Mouse (Mus musculus) heart, embryonic 10.5 days (tissue): Measurements from ENCODE around the gene Crim1. TPM values are rescaled to one million over a fixed set of nuclear protein-coding genes. Genes with fewer than 3 reads are reported as not detected.
"Not testable (repeated sequence)": the region's sequence is repeated elsewhere in the genome, so short reads cannot be mapped to it uniquely, and the experiment has no call there.

ENCODE experiments used
- DNase-seq: peaks from one replicate; pipeline ENCODE4 v3.0.0-alpha.2; 2017; ENCODE audit warnings: low spot score
- H3K27ac ChIP-seq: fragments of 300-500 bp; sonication (generic); 2 replicates; pipeline ENCODE4 v1.5.1; 2016; ENCODE audit warnings: mild to moderate bottlenecking
- H3K27me3 ChIP-seq: fragments of 300-500 bp; sonication (generic); 2 replicates; pipeline ENCODE4 v1.6.1; 2016; ENCODE audit warnings: mild to moderate bottlenecking; ENCODE audit not compliant: poor library complexity, insufficient read depth, severe bottlenecking
- H3K36me3 ChIP-seq: fragments of 300-500 bp; sonication (generic); 2 replicates; pipeline ENCODE4 v1.6.1; 2016; ENCODE audit warnings: mild to moderate bottlenecking, moderate library complexity
- H3K4me1 ChIP-seq: fragments of 300-500 bp; sonication (generic); 2 replicates; pipeline ENCODE4 v1.6.1; 2016; ENCODE audit warnings: mild to moderate bottlenecking
- H3K4me3 ChIP-seq: fragments of 300-500 bp; sonication (generic); 2 replicates; pipeline ENCODE4 v1.5.1; 2016; ENCODE audit warnings: mild to moderate bottlenecking, moderate library complexity
- H3K9me3 ChIP-seq: fragments of 300-500 bp; sonication (generic); 2 replicates; pipeline ENCODE4 v1.6.1; 2016; ENCODE audit warnings: mild to moderate bottlenecking, moderate library complexity
- WGBS: fragments of 180-500 bp; shearing (Covaris S2); methylation state at CpG from one replicate; pipeline ENCODE4 v1.1.7; 2016; 5-methylcytosine and 5-hydroxymethylcytosine counted together
- polyA plus RNA-seq: library from polyadenylated mRNA; unstranded; fragments of >200 nt; fragmentation: Nextera tagmentation; extraction: Ambion mirVana; gene quantifications from 2 replicates; pipeline ENCODE4 v1.2.1, GENCODE M21; 2016

Crim1 gene
- polyA plus RNA-seq, 1 experiment from 2014 or later, result 3.6 TPM

- H3K9me3 ChIP-seq, result no peaks in the 10 kb centered on the region
- no peaks in the 10 kb centered on the region for H3K36me3 ChIP-seq
- no peaks in the 10 kb centered on the region for H3K27me3 ChIP-seq
- H3K4me3 ChIP-seq, result no peak overlapping the region
- 66% methylated on average over 6 of the region's 6 CpGs for WGBS
- no peak for DNase-seq
- peaks cover 34% of the 10 kb centered on the region for H3K4me1 ChIP-seq
- peak overlapping the region; percentile 42; the same call in 1 of the 2 replicates for H3K27ac ChIP-seq
These were observed 44.7 kb downstream of the Crim1 start for GRCm38 (mm10) chr17:78244752-78245151.

GRCm38 (mm10) chr17:78245444-78245843 lies 45.4 kb downstream of the Crim1 start:
- H3K4me3 ChIP-seq, result no peak overlapping the region
- H3K27me3 ChIP-seq, result no peaks in the 10 kb centered on the region
- 46% methylated on average over 4 of the region's 4 CpGs for WGBS
- peaks cover 34% of the 10 kb centered on the region for H3K4me1 ChIP-seq
- no peaks in the 10 kb centered on the region for H3K9me3 ChIP-seq
- no peaks in the 10 kb centered on the region for H3K36me3 ChIP-seq
- DNase-seq, result no peak
- H3K27ac ChIP-seq, result no peak overlapping the region

- Histone ChIP-seq H3K27me3 (no peaks in the 10 kb centered on the region), H3K36me3 (no peaks in the 10 kb centered on the region), H3K4me3 (no peak overlapping the region), H3K9me3 (no peaks in the 10 kb centered on the region), H3K4me1 (peaks cover 27% of the 10 kb centered on the region), H3K27ac (no peak overlapping the region)
- DNase-seq, result no peak
- WGBS, result 62% methylated on average over 11 of the region's 11 CpGs
These were observed 46.8 kb downstream of the Crim1 start for GRCm38 (mm10) chr17:78246634-78247383.

- WGBS, result 72% methylated on average over 5 of the region's 5 CpGs
- no peak for DNase-seq
These were observed 48.1 kb downstream of the Crim1 start for GRCm38 (mm10) chr17:78248197-78248596.

GRCm38 (mm10) chr17:78248943-78249342 lies 48.9 kb downstream of the Crim1 start:
- WGBS, result 33% methylated on average over 3 of the region's 3 CpGs

More at GRCm38 (mm10) chr17:78248197-78248596, 48.1 kb downstream of the Crim1 start:
- Histone ChIP-seq H3K27ac (no peak overlapping the region), H3K36me3 (no peaks in the 10 kb centered on the region), H3K4me1 (peaks cover 26% of the 10 kb centered on the region), H3K9me3 (no peaks in the 10 kb centered on the region), H3K27me3 (no peaks in the 10 kb centered on the region), H3K4me3 (no peak overlapping the region)

GRCm38 (mm10) chr17:78250149-78250938 lies 50.3 kb downstream of the Crim1 start:
- H3K27ac ChIP-seq, result no peak overlapping the region
- no peaks in the 10 kb centered on the region for H3K9me3 ChIP-seq
- H3K27me3 ChIP-seq, result no peaks in the 10 kb centered on the region
- no peak overlapping the region for H3K4me3 ChIP-seq
- WGBS, result 75% methylated on average over 14 of the region's 14 CpGs
- no peaks in the 10 kb centered on the region for H3K36me3 ChIP-seq
- no peak for DNase-seq
- H3K4me1 ChIP-seq, result peaks cover 22% of the 10 kb centered on the region

More at GRCm38 (mm10) chr17:78248943-78249342, 48.9 kb downstream of the Crim1 start:
- Histone ChIP-seq H3K4me3 (no peak overlapping the region), H3K27me3 (no peaks in the 10 kb centered on the region), H3K36me3 (no peaks in the 10 kb centered on the region), H3K4me1 (peaks cover 26% of the 10 kb centered on the region), H3K9me3 (no peaks in the 10 kb centered on the region), H3K27ac (no peak overlapping the region)
- DNase-seq, result no peak

- DNase-seq, H3K36me3 ChIP-seq, H3K4me1 ChIP-seq, H3K9me3 ChIP-seq, H3K4me3 ChIP-seq, H3K27ac ChIP-seq, H3K27me3 ChIP-seq: not testable (repeated sequence)
- WGBS, result 87% methylated on average over 2 of the region's 2 CpGs
These were observed 53.5 kb downstream of the Crim1 start for GRCm38 (mm10) chr17:78253587-78253986.

GRCm38 (mm10) chr17:78254256-78254655 lies 54.2 kb downstream of the Crim1 start:
- Histone ChIP-seq H3K27ac (no peak overlapping the region), H3K4me3 (no peak overlapping the region), H3K9me3 (no peaks in the 10 kb centered on the region), H3K36me3 (no peaks in the 10 kb centered on the region), H3K27me3 (no peaks in the 10 kb centered on the region), H3K4me1 (no peaks in the 10 kb centered on the region)
- no peak for DNase-seq
- 82% methylated on average over 8 of the region's 8 CpGs for WGBS

- Histone ChIP-seq H3K27ac (no peak overlapping the region), H3K4me1 (no peaks in the 10 kb centered on the region), H3K4me3 (no peak overlapping the region), H3K27me3 (no peaks in the 10 kb centered on the region), H3K9me3 (no peaks in the 10 kb centered on the region), H3K36me3 (no peaks in the 10 kb centered on the region)
- no peak for DNase-seq
- WGBS, result 92% methylated on average over 9 of the region's 9 CpGs
These were observed 55.7 kb downstream of the Crim1 start for GRCm38 (mm10) chr17:78255711-78256110.

- Histone ChIP-seq H3K27me3 (no peaks in the 10 kb centered on the region), H3K27ac (no peak overlapping the region), H3K4me3 (no peak overlapping the region), H3K9me3 (no peaks in the 10 kb centered on the region), H3K36me3 (no peaks in the 10 kb centered on the region), H3K4me1 (no peaks in the 10 kb centered on the region)
- DNase-seq, result no peak
- 76% methylated on average over 8 of the region's 8 CpGs for WGBS
These were observed 56.5 kb downstream of the Crim1 start for GRCm38 (mm10) chr17:78256534-78256933.

GRCm38 (mm10) chr17:78261684-78262083 lies 61.6 kb downstream of the Crim1 start:
- no peak for DNase-seq
- H3K4me1 ChIP-seq, result 0 out of 2 replicates have a peak, but pooled peaks cover 4% of the 10 kb centered on the region
- WGBS, result 94% methylated on average over 4 of the region's 4 CpGs
- H3K27me3 ChIP-seq, result no peaks in the 10 kb centered on the region
- H3K36me3 ChIP-seq, result no peaks in the 10 kb centered on the region
- no peak overlapping the region for H3K4me3 ChIP-seq
- H3K9me3 ChIP-seq, result no peaks in the 10 kb centered on the region
- H3K27ac ChIP-seq, result no peak overlapping the region

GRCm38 (mm10) chr17:78264116-78264515 lies 64.1 kb downstream of the Crim1 start:
- Histone ChIP-seq H3K4me3 (no peak overlapping the region), H3K4me1 (0 out of 2 replicates have a peak, but pooled peaks cover 8% of the 10 kb centered on the region), H3K27me3 (no peaks in the 10 kb centered on the region), H3K27ac (no peak overlapping the region), H3K9me3 (no peaks in the 10 kb centered on the region), H3K36me3 (no peaks in the 10 kb centered on the region)
- DNase-seq, result no peak
- 69% methylated on average over 11 of the region's 11 CpGs for WGBS

- Histone ChIP-seq H3K4me1 (0 out of 2 replicates have a peak, but pooled peaks cover 8% of the 10 kb centered on the region), H3K36me3 (no peaks in the 10 kb centered on the region), H3K27me3 (no peaks in the 10 kb centered on the region), H3K27ac (no peak overlapping the region), H3K4me3 (no peak overlapping the region), H3K9me3 (no peaks in the 10 kb centered on the region)
- no peak for DNase-seq
- 88% methylated on average over 7 of the region's 7 CpGs for WGBS
These were observed 65.1 kb downstream of the Crim1 start for GRCm38 (mm10) chr17:78265135-78265534.
